Mouse (Mus musculus): Measurements from ENCODE around the gene Lrfn1. TPM values are rescaled to one million over a fixed set of nuclear protein-coding genes. Genes with fewer than 3 reads are reported as not detected.
A peak's percentile ranks its signal among the peaks of the same experiment; 100 is the strongest.

Lrfn1 gene
- polyA plus RNA-seq, 1 experiment = 1.1 TPM

GRCm38 (mm10) chr7:28447865-28448820 lies 3.6 kb upstream of the Lrfn1 start:
- H3K27ac ChIP-seq (ENCODE audit: control insufficient read depth, insufficient read depth, low read depth, low read length) = no peak overlapping the region
- no peak for TF ChIP-seq POLR2A (IDR thresholded peaks at IDR 0.05; ENCODE audit: control insufficient read depth, low read depth, low read length)
- no peak overlapping the region for H3K4me3 ChIP-seq (ENCODE audit: control insufficient read depth, low read depth, low read length)

GRCm38 (mm10) chr7:28452361-28453005 lies 703 bp downstream of the Lrfn1 start:
- Histone ChIP-seq H3K27me3 (ENCODE audit: control insufficient read depth, insufficient read depth, low read length) (no peaks in the 10 kb centered on the region), H3K4me3 (ENCODE audit: control insufficient read depth, low read depth, low read length) (peak overlapping the region; percentile 70), H3K27ac (ENCODE audit: control insufficient read depth, insufficient read depth, low read depth, low read length) (no peak overlapping the region), H3K36me3 (ENCODE audit: control insufficient read depth, insufficient read depth, low read length) (no peaks in the 10 kb centered on the region), H3K4me1 (ENCODE audit: control insufficient read depth, insufficient read depth, low read length) (peaks cover 5% of the 10 kb centered on the region)
- TF ChIP-seq POLR2A (IDR thresholded peaks at IDR 0.05; ENCODE audit: control insufficient read depth, low read depth, low read length) = no peak
- no peak for TF ChIP-seq CTCF (IDR thresholded peaks at IDR 0.05; ENCODE audit: control insufficient read depth, insufficient read depth, insufficient replicate concordance, low read depth, low read length)

More at GRCm38 (mm10) chr7:28447865-28448820, 3.6 kb upstream of the Lrfn1 start:
- no peaks in the 10 kb centered on the region for H3K27me3 ChIP-seq (ENCODE audit: control insufficient read depth, insufficient read depth, low read length)
- peaks cover 12% of the 10 kb centered on the region for H3K4me1 ChIP-seq (ENCODE audit: control insufficient read depth, insufficient read depth, low read length)
- no peaks in the 10 kb centered on the region for H3K36me3 ChIP-seq (ENCODE audit: control insufficient read depth, insufficient read depth, low read length)

GRCm38 (mm10) chr7:28460361-28460760 lies 8.6 kb downstream of the Lrfn1 start:
- Histone ChIP-seq H3K4me3 (ENCODE audit: control insufficient read depth, low read depth, low read length) (no peak overlapping the region), H3K36me3 (ENCODE audit: control insufficient read depth, insufficient read depth, low read length) (no peaks in the 10 kb centered on the region), H3K4me1 (ENCODE audit: control insufficient read depth, insufficient read depth, low read length) (peaks cover 4% of the 10 kb centered on the region), H3K27ac (ENCODE audit: control insufficient read depth, insufficient read depth, low read depth, low read length) (no peak overlapping the region), H3K27me3 (ENCODE audit: control insufficient read depth, insufficient read depth, low read length) (no peaks in the 10 kb centered on the region; the same call in 1 of the 2 replicates)
- TF ChIP-seq POLR2A (IDR thresholded peaks at IDR 0.05; ENCODE audit: control insufficient read depth, low read depth, low read length) (no peak), CTCF (IDR thresholded peaks at IDR 0.05; ENCODE audit: control insufficient read depth, insufficient read depth, insufficient replicate concordance, low read depth, low read length) (no peak)

DNA sequence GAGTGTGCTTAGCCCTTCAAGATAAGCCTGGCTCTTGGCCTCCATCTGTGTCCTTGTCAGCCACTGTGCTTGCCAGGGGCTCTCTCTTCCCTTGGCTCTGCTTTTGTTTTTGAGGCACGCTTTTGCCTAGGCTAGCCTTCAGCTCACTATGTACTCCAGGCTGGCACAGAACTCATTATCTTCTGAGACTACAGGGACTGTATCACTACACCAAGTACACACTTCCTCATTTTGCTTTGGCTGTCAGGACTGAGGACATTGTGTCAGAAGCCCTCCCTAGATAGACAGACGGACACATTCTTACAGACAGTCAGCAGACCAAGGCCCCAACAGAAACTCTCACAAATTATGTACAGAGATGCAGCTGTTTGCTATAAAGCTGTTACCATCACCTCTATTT lies 11.0 kb downstream of the Lrfn1 start:
- Histone ChIP-seq H3K27me3 (ENCODE audit: control insufficient read depth, insufficient read depth, low read length) (no peaks in the 10 kb centered on the region; the same call in 1 of the 2 replicates), H3K4me1 (ENCODE audit: control insufficient read depth, insufficient read depth, low read length) (peaks cover 10% of the 10 kb centered on the region), H3K4me3 (ENCODE audit: control insufficient read depth, low read depth, low read length) (no peak overlapping the region), H3K36me3 (ENCODE audit: control insufficient read depth, insufficient read depth, low read length) (no peaks in the 10 kb centered on the region), H3K27ac (ENCODE audit: control insufficient read depth, insufficient read depth, low read depth, low read length) (no peak overlapping the region)
- TF ChIP-seq POLR2A (IDR thresholded peaks at IDR 0.05; ENCODE audit: control insufficient read depth, low read depth, low read length) = no peak
- TF ChIP-seq CTCF (IDR thresholded peaks at IDR 0.05; ENCODE audit: control insufficient read depth, insufficient read depth, insufficient replicate concordance, low read depth, low read length) = no peak

DNA sequence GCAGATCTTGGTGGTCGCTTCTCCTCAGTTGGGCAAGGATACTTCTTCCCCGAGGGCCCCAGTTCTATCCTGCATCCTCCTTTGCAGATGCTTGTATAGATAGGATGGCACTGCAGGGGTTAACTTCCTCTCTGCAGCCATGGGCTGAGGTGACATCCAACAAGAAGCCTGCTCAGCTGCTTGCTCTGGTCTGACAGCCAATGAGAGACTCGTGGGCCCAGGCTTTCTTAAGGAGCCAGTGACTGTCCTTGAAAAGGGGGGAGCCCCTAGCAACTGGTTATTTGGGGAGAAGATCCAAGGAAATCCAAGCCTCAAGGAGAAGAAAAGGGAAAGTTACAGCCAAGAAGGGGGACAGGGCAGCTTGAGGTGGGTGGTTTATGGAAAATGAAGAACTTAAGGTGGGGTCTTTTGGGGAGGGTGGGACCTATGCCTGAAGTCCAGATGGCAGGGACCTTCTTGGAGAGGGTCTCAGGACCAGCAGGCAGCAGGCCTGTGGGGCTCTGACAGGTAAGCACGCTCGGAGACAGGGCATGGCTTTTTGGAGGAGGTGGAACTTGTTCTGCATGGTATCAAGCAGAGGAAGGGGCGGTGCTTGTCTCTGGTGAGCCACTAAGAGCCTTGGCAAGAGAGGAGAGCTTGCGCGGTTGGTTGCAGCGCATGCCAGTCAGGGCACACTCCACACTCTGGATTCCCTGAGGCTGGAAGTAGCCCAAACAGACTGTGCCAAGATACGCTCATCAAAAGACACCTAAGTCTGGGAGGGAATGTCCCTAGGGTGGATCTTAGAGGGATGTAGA lies 12.8 kb downstream of the Lrfn1 start:
- Histone ChIP-seq H3K4me1 (ENCODE audit: control insufficient read depth, insufficient read depth, low read length) (peaks cover 5% of the 10 kb centered on the region), H3K4me3 (ENCODE audit: control insufficient read depth, low read depth, low read length) (no peak overlapping the region), H3K27me3 (ENCODE audit: control insufficient read depth, insufficient read depth, low read length) (no peaks in the 10 kb centered on the region), H3K36me3 (ENCODE audit: control insufficient read depth, insufficient read depth, low read length) (no peaks in the 10 kb centered on the region), H3K27ac (ENCODE audit: control insufficient read depth, insufficient read depth, low read depth, low read length) (no peak overlapping the region)
- TF ChIP-seq CTCF (IDR thresholded peaks at IDR 0.05; ENCODE audit: control insufficient read depth, insufficient read depth, insufficient replicate concordance, low read depth, low read length) = no peak
- TF ChIP-seq POLR2A (IDR thresholded peaks at IDR 0.05; ENCODE audit: control insufficient read depth, low read depth, low read length) = no peak

GRCm38 (mm10) chr7:28466721-28467212 lies 15.0 kb downstream of the Lrfn1 start:
- Histone ChIP-seq H3K27ac (ENCODE audit: control insufficient read depth, insufficient read depth, low read depth, low read length) (no peak overlapping the region), H3K4me1 (ENCODE audit: control insufficient read depth, insufficient read depth, low read length) (peaks cover 5% of the 10 kb centered on the region), H3K27me3 (ENCODE audit: control insufficient read depth, insufficient read depth, low read length) (no peaks in the 10 kb centered on the region), H3K36me3 (ENCODE audit: control insufficient read depth, insufficient read depth, low read length) (no peaks in the 10 kb centered on the region), H3K4me3 (ENCODE audit: control insufficient read depth, low read depth, low read length) (peak overlapping the region; percentile 30; the same call in 1 of the 2 replicates)
- TF ChIP-seq POLR2A (IDR thresholded peaks at IDR 0.05; ENCODE audit: control insufficient read depth, low read depth, low read length) = no peak
- TF ChIP-seq CTCF (IDR thresholded peaks at IDR 0.05; ENCODE audit: control insufficient read depth, insufficient read depth, insufficient replicate concordance, low read depth, low read length) = no peak

All from testis, adult 2 months (tissue).